Mouse (Mus musculus) left cerebral cortex, postnatal 36 days (tissue): ENCODE measurements at regions not wholly inside any gene's neighbourhood (a gene's known extent, or its start where the extent isn't known, plus 50 kb on each side); places are given as distances from the start of the nearest gene placed in this dataset.

Experiments used
- DNase-seq, 2 experiments: peaks; one replicate each; pipeline ENCODE4 v3.0.0; 2021 to 2022; ENCODE audit warnings: low spot score in 2 of 2, mixed read lengths in 1 of 2
- intact Hi-C: fragments of 180-260 bp; cut with DNase I; formaldehyde crosslinking; loops from one replicate; pipeline ENCODE4 v1.15.1; 2025

DNA sequence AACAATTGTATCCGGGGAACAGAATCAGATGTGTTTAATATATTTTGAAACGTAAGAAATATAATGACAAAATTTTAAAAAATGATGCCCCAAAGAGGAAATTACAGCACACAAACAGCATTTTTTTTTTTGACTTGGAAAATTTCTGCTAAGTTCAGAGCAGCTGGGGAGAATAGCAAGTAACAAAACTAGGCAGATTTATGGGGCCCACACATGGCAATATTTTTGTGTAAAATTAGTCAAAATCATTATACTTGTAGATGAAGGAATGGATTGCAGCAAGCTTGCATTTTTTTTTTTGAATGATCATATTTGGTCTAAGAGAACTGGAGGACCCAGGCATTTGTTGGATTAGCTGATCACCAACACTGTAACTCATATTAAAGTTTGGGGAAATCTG is 189.4 kb downstream of the Map2k6 start:
- intact Hi-C loops: loop anchor here (10.0 kb wide), 1 partner anchor 117 kb away; no protein-coding TSS in a partner anchor
- DNase-seq: no peak

DNA sequence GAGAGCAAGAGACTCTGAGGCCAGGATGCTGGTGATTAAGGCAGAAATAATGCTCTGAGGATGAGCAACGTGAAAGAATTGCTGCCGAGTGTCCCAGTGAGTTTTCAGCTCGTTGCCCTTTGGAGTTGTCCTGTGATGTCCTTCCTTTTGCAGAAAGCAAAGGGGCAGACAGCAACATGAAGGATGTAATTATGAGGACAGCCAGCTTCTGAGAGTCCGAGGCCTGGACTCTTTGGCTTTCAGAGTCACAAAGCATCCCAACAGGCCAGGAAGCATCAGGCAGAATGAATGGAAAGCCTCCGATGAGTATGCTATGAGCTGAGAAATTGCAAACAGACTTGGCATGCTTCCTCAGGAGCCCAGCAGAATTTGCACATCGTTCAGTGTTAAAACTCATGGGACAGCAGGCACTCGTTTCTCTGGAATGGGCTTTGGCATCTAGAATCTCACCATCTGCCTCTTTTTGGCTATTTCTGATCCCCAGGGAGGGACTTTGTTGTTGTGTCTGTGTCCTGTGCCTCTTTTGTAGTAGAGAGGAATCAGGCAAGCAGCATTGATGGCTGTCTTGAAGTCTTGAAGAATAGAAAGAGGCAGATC is 196.4 kb downstream of the Map2k6 start:
- no peak for DNase-seq
- intact Hi-C loops: no loop called here

DNA sequence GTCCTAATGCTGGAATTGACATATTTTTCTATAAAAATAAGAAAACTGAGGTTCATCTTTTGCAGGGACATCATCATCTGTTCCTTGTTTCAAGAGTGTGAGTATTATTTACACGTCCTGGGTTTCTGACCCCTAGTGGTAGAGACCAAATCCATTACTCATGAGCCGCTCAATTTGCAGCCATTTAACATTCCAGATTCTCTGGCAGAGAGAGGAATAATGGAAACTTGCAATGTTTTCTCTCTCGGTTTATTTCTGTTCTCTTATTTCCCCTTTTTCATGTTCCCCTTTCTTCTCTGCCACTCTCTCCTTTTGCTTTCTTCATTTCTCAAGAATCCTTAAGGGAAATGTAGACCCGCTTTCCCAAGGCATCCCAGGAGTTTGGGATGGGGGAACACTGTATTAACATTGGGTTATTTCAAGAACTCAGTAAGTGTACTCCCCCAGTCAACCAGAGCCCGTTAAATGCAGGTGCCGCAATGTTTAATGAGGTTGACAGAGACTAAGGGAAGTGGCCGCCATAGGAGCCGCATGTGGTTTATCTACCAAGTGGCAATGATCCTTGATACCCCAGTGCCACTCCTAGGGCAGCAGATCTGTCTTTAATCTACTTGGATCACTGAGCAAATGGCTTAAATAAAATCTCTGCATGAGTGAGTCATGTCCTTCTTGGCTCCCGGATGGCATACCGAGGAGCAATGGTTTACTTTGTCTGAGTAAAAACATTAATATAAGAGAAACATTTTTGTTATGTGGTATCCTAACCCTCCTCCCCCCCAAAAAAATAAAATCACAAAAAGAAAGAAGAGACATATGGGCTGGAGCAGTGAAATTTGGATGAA is 206.3 kb downstream of the Map2k6 start:
- no peak for DNase-seq

DNA sequence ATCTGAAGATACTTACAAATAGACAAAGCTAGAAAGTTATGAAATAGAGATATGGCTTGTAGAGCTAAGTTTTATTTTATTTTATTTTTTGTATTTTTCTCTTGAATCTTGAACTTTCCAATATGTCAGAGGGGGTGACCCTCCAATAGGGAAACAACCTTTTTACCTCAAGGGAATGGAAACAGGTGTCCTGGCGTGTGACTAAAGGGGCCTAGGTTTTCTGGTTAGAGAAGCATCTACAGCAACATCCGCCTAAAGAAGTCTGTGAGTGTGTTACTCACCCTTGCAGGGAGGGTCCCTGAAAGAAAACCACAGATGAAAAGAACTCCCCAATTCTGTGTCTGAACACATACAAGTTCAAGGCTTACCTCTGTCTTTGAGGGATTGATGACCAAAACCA is 210.4 kb downstream of the Map2k6 start:
- no peak for DNase-seq

More for the DNA sequence above, 206.3 kb downstream of the Map2k6 start:
- intact Hi-C loops: no loop called here

DNA sequence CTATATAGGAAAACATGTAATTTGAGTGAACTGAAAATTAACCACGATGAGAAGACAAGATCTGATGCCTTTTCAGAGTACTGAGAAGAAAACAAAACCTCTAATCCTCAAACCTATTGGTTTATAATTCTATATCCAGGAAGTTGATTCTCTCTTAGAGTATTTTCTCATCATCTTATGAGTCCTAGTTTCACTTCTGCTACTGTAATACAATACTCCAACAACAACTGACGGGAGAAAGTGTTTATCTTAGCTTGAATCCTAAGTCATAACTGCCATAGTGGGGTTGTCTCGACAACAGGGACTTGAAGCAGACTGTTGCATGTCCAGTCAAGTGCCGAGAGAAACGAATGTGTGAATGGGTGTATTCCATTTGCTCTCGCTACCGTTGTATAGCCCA is 211.9 kb downstream of the Map2k6 start:
- intact Hi-C loops: no loop called here
- no peak for DNase-seq

More for the DNA sequence above, 210.4 kb downstream of the Map2k6 start:
- intact Hi-C loops: no loop called here

DNA sequence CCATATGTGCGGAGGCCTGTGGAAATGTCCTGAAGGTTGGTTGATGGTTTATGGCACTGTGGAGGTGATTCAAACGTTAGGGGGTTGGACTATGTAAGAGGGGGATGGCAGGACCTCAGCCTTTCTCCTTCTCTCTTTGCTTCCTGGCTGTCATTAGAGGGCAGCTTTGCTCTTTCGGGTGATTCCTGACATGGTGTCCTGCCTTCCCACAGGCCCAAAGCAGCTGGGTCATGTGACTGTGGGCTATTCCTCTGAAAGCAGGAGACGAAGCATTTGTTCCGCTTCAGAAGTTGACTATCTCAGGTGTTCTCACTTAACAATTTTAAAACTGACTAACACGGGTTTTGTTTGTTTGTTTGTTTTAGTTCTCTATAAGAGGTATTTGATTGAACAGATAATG is 233.1 kb downstream of the Map2k6 start:
- intact Hi-C loops: no loop called here
- no peak for DNase-seq

DNA sequence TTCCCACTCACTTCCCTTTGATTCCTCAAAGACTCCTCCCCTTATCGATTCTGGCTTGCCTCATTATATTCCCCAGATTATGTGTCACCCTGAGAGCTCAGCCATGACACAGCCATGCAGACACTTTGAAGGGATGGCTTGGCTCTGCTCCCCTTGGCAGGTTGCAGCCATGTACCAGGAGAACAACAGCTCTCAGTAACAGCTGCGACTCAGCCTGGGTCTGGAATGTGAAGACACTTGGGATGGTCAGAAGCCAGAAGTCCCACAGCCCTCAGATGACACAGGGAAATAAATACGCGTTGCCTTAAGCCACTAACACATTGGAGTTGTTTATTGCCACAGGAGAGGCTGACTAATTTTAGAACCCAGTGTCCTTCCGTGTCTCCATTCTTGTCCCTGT is 234.4 kb downstream of the Map2k6 start:
- DNase-seq: no peak
- intact Hi-C loops: no loop called here

DNA sequence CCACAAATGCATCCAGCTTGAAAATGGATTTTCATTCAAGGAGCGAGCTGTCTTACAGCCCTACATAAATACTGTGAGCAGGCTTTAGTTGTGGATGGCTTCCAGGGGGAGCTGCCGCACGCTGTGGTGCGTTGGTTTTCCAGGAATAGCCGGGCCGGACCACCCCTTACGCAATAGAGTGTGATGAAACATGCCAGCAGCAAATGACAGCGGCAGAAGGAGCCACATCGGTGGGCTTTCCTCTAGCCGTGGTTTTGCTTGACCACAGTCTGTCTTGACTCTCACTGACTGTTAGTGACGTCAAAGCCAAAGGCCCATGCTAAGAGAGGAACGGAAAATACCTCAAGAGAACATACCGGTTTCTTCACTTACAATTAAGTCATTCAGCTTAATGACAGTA is 243.6 kb downstream of the Map2k6 start:
- intact Hi-C loops: no loop called here
- no peak for DNase-seq

DNA sequence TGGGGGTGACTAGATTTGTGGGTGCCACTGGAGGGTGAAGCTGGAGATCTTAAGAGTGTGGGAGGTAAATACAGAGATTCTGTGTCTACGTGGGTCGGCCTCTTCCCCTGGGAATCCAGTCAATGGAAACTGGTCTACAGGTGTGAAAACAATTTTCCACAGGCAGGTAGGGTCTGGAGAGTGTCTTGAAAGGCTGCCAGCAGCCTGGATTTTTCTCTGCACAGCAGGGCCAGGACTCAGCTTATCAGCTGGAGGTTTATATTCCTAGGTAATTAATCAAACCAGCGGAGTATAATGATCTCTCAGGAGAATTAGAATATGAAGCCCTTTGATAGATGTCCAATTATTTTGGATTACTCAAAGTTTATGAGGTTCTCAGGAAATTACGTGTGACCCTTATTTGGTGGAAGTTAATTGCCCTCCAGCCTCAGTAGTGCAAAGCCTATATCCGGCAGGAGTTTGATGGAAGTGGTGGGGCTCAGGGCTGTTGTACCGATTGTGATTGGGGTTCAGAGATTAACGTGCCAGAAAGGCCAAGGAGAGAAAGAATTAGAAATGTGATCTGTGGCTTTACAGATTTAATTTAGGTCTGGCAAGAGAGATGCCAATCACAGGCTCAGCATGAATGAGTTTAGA is 250.8 kb downstream of the Map2k6 start:
- intact Hi-C loops: no loop called here
- DNase-seq: no peak

DNA sequence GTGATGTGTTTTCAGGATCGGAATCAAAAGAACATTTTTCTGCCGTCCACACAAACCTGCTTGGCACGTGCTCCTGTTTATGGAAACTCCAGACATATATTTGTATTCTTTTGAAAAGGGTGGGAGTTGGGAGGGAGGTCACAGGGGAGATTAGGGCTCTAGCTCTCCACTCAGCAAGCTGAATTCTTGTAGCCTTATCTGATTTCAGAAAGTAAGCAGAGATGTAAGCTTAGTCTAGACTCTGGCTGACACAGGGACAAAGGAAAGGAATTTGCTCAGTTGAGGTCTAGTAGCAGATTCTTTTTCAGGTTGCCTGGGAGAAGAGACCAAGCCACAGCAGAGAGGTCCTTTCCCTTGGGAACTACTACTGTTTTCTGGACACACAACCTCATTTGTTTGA is 253.1 kb downstream of the Map2k6 start:
- DNase-seq: no peak
- intact Hi-C loops: no loop called here

DNA sequence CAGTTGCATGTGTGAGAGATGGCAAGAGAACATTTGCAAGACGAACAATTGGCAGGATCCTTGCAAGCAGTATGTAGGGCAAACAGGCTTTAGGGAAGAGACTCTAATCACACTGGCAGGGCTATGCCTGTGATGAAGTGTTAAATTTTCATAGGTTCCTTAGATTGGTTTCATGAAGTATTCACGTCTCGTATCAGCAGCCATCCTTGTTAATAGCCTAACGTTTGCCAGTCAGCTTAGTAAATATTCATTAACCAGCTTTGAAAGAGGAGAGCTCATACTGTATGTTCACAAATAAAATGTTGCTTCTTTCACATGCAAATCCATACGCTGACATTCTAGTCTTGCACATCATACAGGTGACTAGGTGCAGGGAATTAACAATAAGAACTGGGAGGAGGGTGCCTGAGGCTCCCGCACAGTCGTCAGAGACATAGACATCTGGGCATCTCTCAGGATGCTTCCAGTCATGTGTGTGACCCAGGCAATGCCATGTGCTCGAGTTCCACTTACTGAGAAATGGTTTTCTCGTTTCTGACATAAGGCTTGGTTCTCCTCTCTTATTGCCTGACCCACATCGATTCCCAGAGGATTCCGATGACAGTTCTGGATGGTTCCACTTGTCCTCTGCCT is 257.7 kb downstream of the Map2k6 start:
- no peak for DNase-seq
- intact Hi-C loops: no loop called here

DNA sequence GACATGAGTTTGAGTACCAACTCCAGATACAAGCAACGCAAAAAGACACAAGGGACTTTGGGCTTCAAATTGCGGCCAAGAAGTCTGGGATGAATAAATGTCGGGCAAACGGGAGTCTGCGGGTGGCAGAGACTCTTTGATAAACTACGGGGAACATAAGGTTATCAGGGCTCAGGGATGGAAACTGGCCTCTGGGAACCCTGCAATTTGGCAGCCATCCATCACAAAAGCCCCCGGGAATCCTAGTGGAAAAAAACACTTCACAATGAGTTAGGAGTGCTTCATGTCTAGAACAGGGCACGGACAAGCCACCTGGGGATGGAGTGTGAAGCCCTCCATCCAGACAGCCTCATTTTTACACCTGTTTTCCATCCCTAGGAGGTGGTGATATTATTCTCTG is 258.9 kb downstream of the Map2k6 start:
- no peak for DNase-seq
- intact Hi-C loops: no loop called here

DNA sequence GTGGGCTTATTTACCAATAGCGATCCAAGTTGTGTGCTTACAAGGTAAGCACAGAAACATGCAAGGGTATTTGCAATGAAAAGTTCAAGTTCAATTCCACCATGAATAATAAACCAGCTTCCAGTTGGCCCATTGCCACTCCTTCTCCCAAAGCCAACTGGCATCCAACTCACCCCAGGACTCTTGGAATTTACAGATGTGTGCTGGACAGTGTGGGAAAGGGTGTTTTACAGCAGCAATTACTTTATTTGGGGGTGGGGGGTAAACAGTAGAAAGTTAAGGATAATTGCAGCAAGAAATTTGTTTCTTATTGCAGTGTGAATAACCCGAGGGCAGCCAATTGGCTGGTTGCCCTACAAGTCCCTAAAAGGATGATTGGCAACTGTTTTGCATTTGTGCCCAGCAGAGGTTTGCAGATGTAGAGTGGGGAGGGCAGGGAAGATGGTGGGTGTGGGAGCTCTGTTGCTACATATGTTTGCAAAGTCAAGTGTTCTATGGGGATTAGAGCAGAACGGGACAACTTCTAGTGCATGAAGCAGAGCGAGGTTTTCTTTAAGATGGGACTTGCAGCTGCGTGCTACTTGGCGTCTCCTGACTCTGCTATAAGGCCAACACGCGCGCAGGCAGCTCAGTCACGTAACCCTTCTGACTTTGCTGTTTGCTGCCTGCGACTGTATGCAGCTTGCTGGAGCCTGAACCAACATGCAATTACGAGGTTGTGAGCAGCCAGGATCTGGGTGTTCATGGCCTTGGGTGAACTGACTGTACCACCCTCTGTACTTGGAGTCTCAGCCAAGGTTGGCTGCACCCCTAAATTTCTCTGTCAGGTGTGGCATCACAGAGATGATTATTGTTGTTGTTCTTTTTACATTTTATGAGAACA is 271.9 kb downstream of the Map2k6 start:
- intact Hi-C loops: no loop called here
- DNase-seq: no peak

DNA sequence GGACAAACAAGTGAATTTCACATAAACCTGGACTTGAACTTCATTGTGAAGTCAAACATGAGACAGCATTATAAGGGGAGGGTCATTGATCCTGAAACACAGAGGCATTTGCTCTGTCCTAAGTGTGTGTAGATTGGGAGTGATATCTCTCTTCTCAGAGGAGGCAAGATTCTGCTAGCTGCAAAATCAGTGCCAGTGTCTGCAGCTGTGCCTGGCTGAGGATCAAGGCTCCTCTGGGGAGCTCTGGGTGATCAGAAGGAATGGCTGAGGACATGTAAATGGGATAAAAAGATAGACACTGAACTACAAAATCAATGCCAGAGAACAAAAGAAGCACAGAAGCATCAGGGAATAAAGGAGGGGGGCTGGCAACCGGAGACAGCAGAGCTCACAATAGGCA is 274.0 kb downstream of the Map2k6 start:
- intact Hi-C loops: no loop called here
- DNase-seq: no peak

DNA sequence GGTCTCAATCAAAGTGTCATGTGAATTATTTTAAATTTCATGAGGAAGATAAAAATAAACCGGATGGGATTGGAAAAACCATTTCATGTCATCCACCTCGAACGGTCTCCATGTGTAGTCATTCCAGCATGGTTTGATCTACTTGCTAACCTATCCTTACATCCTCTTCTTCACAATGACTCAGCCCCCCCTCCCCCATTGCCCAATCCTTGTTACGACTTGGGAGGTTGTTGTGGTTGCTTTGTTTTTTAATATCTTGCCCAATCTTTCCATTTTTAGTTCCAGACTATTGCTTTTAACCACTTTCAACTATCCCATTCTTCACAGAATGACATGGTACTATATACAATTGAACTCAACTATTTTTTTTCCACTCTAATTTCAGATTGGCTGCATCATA is 275.0 kb upstream of the Kcnj16 start:
- intact Hi-C loops: no loop called here
- no peak for DNase-seq

DNA sequence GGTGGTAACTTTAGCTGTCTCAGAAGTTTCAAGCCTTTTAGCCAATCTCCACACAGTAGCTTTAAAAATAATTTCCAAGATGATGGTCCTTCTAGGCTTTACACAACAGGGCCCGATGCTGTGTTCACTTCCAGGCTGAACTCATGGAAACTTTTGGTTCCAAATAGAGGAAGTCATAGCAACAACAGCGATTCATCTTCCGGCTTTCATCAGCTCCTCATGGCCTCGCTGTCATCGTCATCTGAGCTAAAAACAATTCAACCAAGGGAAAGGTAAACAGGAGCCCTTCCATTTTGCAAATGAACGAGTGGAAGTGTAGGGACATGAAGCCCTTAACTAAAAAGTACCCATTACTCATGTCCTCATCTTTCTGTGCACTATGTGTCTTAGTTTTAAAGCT is 270.8 kb upstream of the Kcnj16 start:
- DNase-seq: no peak
- intact Hi-C loops: no loop called here

DNA sequence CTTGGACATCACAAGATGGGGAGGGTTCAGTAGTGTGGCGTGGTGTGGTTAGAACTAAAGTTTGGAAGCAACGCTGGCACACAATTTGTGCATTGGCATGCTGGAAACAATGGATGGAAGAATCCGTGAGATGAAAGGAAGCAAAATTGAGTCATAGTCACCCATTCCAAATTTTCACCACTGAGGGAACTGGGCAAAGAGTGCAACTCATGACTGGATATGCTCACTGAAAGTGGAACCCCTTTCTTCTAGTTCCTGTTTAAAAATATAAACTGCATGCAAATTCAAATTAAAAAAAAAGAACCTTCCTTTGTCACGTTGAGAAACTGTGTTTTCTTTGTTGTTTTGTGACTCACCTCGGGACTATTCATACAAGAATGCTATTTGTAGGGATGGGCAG is 269.5 kb upstream of the Kcnj16 start:
- intact Hi-C loops: no loop called here
- DNase-seq: no peak

DNA sequence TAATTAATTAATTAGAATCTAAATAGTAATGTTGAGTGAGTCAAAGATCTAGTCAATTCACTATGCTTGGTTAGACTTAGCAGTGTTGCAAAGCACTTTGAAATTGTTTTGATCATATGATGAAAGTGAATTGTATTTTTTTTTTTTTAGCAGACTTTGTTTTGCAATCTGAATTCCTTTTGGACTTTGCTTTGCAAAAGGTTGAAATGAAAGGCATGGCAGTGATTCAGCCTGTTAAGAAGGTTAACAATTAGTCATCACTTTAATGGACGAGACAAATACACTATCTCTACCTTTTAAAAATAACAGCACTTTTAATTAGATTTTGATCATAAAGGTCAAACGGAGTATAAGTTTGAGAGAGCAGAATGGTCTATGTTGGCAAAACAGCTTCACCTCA is 266.9 kb upstream of the Kcnj16 start:
- intact Hi-C loops: loop anchor here (10.0 kb wide), 1 partner anchor 116 kb away; no protein-coding TSS in a partner anchor
- DNase-seq: no peak

DNA sequence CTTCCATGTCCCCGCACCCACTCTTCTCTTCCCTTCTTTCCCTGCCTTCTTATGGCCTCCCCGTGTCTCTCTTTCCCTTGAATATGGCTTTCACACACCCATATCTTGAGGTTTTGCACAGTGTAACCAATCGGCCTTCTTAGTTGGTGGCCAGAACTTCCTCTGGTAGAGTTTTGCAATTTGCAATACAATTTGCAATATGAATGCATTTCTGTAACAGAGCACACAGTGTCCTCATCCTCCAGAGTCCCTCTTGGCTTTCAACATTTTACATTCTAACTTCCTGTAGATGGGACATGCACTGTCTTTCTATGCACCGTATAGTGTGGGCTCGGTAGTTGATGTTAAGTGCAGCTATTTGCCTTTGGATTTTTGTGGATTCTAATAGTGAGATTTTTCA is 265.7 kb upstream of the Kcnj16 start:
- DNase-seq: no peak
- intact Hi-C loops: loop anchor here (10.0 kb wide), 1 partner anchor 117 kb away; no protein-coding TSS in a partner anchor
